Mouse (Mus musculus): Measurements from ENCODE around the gene Tmem81.
"Not testable (repeated sequence)": the region's sequence is repeated elsewhere in the genome, so short reads cannot be mapped to it uniquely, and the experiment has no call there.

Gene Tmem81

DNA sequence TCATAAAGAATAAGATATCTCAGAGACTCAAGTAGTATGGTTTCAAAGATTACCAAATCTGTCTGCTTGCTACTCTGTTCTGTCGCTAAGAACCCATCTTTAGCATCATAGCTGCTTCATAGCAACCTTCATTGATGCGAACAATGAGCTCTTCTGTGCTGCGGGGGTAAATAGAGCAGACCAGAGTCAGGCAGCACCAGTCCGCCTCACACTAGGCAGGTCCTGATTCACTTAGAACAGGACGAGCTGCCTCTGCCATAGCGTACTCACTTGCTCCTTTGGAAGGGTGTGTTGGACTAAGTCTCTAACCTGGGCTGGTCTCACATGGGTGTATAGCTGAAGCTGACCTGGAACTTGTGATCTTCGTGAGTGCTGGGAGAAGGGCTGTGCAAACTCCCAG is at the start of gene Tmem81:
Gene Tmem81 (plus strand): TSS at position 173 of the 400 bp plus-strand sequence.
- no peak for DNase-seq (ENCODE audit: low read depth, low spot score)

DNA sequence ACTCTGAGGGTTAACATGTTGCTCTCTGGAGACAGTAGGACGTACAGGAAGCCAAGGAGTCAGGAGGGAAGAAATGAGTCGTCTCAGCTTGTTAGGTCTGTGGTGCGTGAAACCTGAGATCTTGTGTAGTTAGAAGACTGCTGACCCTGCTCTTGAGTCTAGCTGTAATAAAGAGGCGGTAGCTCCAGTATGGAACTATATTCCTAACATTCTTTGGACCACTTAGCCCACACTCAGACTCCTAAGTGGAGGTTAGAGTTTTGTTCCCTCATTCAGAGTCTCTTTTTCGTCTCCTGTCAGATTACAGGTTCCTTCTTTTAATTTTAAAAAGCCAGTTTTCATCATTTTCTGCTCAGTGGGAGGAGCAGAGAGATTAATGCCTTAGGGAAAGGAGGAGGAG is 41.4 kb upstream of the Tmem81 start:
- DNase-seq (ENCODE audit: low read depth, low spot score) = no peak

DNA sequence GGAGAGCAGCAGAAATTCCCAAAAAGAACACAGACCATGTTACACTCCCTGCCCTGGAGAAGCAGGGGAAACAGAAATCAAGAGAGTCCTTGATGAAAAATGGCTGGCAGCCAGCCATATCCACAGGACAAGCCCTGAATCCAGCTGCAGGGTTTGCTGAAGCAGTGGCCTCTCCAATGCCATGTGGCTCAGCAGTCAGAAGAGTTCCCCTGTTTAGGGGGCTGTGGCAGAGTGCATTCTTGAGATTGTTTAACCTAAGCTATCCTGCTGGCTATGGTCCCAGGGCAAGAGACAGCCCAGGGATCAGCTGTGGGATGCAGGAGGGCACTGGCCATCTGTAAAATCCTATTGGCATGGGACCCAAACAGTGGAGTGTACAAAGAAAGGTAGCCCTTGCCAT is 37.1 kb upstream of the Tmem81 start:
- no peak for DNase-seq (ENCODE audit: low read depth, low spot score)

DNA sequence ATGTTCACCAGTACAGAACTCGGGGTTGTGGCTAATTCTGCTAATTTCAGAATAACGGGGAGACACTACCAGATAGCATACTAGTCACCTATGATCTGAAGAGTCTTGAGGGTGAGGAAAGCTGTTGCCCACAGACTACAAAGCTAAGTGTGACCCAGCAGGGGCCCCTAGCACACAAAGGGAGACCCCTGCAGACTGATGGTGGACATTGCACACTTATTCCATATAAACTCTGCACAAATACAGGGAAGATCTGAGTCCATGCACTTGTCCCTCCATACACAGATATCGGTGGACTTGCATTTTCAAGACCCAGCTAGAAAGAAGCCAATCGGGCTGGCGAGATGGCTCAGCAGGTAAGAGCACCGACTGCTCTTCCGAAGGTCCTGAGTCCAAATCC is 36.5 kb upstream of the Tmem81 start:
- DNase-seq (ENCODE audit: low read depth, low spot score) = no peak

DNA sequence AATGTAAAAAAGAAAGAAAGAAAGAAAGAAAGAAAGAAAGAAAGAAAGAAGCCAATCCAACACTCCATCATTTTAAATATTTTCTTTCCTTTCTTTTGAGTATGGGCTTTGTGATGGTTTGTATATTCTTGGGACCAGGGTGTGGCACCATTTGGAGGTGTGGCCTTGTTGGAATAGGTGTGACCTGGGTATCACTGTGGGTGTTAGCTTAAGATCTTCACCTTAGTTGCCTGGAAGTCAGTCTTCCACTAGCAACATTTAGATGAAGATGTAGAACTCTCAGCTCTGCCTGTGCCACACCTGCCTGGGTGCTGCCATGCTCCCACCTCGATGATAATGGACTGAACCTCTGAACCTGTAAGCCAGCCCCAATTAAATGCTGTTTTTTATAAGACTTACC is 36.0 kb upstream of the Tmem81 start:
- DNase-seq (ENCODE audit: low read depth, low spot score) = not testable (repeated sequence)

DNA sequence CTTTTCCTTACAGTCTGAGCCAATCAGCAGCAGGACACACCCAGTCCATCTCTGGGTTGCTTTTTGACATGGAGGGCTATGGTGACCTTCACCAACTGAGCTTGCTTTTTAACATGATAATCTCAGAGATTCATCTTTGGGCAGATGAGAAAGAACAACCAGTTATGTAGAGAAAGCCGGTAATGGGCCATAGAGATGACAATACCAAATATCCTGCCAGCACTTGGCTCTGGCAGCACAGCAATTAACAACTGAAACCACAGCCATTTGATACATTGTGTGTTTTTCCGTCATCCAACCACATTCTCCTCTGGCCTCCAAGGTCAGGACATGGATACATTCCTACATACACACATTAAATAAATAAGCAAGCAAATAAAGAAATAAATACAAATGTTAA is 35.0 kb upstream of the Tmem81 start:
- no peak for DNase-seq (ENCODE audit: low read depth, low spot score)

DNA sequence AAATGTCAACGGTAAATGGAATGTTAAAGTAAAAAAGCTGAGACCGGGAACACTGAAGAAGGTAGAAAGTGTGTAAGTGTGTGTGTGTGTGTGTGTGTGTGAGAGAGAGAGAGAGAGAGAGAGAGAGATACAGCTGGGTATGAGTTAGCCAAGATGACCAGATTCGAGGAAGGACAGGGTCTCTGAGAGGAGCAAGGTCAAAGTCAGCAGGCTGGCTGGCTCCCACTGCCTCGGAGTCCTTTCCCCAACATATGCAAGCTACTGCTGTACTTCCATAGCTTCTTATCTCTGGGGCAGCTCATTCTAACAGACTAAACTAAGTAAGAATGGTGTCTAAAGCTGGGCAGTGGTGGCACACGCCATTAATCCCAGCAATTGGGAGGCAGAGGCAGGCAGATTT is 34.5 kb upstream of the Tmem81 start:
- no peak for DNase-seq (ENCODE audit: low read depth, low spot score)

DNA sequence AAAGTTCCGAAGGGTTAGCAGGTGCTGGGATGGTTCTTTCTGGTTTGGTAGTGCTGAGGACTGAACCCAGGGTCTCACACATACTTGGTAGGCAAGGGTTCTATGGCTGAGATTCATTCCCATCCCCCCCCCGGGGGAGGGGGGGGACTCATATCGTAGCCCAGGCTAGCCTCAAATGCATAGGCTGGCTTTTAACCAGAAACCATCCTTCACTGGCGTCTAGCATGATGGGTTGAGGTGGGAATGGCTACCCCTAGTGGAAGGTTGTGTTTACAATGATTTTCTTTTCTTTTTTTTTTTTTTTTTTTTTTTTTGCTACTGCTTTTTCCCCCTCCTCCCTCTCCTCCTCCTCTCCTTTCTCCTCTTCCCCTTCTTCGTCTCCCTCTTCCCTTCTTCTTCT is 33.5 kb upstream of the Tmem81 start:
- DNase-seq (ENCODE audit: low read depth, low spot score) = peak; percentile 40

DNA sequence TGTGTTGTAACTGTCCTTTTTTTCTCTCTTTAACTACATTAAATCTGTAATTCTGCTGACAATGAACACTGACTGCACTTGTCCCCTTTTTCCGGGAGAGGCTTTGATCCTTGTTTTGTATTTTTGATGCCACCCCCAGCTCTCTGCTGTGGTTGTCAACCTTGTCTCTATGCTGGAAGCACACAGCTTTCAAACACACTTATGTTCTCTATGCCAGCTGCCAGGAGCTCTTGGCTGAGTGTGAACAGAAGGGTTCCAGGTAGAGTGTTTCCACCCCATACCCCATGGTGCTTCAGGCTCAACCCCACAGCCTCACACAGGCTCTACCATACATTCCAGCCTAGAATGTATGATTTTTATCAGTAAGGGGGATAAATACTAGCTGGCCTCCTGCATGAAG is 31.5 kb upstream of the Tmem81 start:
- no peak for DNase-seq (ENCODE audit: low read depth, low spot score)

DNA sequence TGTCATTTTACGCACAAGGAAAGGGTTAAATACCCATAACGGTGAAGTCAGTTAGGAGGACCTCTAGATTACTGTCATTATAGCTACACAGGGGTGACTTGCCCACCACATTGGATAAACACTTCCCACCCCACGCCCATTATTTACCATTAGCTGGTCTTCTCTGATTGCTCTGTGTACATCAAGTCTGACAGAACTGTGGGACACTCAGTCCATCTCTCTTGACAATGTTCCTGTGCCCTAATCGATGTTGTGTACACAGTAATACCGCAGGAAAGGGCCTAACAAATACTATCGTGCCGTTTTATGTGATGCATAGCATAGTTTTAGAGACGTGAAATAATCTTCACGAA is 29.5 kb upstream of the Tmem81 start:
- no peak for DNase-seq (ENCODE audit: low read depth, low spot score)

DNA sequence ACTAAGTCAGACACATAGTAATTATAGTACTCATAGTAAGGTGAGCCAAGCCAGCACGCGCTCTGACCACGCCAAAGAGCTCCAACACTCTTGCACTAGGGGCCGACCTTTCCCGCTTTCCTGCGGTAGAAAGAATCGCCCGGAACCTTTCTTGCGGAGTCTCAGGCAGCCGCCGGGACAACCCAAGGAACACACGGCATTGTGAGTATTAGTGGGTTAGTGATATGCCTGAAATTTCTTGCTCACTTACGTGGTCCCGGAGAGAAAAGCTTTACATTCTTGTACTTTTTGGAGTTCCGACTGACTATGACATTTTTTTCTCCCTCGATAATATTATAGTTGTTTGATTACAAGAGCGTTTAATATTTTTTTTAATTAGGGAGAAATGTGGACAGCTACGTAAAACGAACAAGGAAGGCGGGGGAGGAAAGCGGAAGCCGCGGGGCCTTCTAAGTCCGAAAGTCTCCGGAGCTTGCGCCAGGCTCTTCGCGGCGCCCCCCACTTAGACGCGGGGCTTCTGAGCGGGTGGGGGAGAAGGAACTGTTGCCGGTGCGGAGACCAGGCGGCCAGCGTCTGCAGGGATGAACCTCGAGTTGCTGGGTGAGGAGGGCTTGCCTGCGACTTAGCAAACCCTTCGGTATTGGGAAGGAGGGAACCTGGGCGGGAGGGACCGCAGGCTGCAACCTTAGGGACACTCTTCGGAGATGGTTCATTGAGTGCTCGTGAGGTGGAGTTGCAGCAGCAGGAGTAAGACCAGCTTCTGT is 28.9 kb upstream of the Tmem81 start, which contains the start of gene Rbbp5:
Gene Rbbp5 (plus strand): TSS at position 438 of the 764 bp plus-strand sequence.
- DNase-seq (ENCODE audit: low read depth, low spot score) = peak; percentile 90

DNA sequence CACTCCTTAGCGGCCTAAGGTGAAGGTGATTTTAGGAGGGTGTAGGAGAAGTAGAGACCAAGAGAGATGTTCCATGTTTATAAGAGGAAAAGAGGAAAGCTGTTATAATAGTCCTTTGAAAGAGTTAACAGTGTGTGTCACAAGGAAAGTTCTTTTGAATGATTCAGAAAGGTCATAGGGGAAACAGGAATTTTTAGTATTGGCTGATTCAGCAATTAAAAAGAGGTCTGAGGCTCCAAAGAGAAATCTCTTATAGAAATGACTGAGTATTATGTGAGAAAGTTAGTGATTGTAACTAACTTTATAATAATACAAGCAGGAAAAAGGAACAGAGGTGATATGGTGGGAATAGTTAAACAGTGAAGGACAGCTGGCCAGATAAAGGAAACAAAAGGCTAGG is 26.6 kb upstream of the Tmem81 start:
- DNase-seq (ENCODE audit: low read depth, low spot score) = no peak

DNA sequence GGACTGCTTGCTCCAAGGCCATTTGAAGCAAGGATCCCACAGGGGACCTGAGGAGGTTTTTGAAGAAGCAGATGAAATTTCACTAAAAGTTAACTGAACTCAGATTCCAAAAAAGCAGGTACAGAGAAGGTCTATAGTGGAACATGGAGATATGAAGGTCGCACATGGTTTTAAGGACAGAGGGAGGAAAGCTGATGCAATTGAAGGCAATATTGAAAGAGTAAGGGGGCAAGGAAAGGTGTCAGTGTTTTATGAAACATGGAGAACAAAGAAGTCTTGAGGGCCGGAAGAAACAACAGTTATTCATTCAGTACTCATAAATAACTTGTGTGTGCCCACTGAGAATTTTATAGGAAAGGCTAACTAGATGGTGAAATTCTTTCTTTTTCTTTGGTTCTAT is 24.4 kb upstream of the Tmem81 start:
- DNase-seq (ENCODE audit: low read depth, low spot score) = no peak

DNA sequence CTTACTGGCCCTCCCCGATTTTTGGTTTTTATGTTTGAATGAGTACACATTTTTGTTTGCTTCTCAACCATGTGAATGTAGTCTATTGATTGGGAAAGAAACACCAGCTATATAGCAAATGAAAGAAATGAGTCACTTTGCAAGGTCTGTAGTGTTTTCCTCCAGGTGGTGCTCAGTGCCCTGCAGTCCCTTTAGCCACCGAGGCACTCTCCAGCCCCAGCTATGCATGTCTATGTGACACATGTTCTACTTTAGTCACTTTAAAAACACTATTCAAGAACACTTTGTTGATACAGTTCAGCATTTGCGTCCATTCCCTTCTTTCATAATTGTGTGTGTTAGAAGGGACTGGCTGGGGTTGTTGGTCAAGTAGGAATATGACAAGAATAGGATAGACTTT is 22.8 kb upstream of the Tmem81 start:
- DNase-seq (ENCODE audit: low read depth, low spot score) = no peak

DNA sequence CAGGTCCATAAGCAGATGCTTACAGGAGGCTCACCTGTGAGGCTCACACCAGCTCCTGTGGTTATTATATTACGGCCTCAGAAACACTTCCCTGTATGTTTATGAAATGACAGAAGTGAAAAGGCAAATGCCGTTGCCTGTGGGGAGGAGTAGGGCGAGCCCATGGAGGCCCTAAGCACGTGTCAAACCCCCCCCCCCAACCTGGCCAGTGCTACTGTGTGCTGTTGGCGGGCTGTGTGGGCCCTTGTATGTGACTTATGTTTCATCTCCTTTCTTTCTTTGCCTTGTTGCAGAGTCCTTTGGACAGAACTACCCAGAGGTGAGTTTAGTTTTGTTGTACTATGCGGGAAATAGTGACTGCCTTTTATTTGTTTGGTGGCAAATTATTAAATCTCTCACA is 22.3 kb upstream of the Tmem81 start:
- DNase-seq (ENCODE audit: low read depth, low spot score) = no peak

DNA sequence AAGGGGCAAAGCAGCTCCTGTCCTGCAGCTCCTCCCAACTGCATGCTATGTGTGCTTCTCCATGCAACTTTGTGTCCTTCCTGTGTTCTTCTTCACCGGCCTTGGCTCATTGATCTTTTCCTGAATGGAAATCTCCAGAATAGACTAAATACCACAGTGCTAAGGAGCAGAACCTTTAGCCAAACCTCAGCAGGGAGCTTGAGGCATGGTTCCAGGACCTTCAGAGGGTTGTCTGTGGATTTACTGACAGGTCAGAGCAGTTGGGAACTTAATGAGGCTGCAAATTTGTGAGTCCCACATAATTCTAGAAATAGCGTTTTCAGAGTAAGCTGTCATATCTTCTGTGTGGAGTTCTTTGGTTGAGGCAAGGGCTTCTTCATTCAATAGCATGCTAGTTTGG is 5.5 kb upstream of the Tmem81 start:
- DNase-seq (ENCODE audit: low read depth, low spot score) = no peak

DNA sequence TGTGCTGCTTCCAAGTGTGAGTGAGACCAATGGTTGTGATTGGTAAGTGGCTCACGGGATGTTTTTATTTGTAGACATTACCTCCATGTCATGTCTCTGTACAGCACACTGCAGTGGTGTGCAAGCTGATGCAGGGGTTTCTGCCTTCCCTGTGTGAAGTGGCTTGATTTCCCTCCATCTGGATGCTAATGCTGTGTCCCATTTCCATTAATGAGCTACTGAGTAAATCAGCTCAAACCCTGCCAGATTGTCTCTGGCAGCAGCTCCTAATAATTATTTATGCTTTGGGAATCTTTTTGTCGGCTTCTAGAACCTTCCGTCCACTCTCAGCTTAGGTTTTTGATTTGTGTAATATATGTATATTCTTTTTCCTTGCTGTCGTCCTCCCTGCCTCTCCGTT is 875 bp upstream of the Tmem81 start:
- DNase-seq (ENCODE audit: low read depth, low spot score) = no peak

DNA sequence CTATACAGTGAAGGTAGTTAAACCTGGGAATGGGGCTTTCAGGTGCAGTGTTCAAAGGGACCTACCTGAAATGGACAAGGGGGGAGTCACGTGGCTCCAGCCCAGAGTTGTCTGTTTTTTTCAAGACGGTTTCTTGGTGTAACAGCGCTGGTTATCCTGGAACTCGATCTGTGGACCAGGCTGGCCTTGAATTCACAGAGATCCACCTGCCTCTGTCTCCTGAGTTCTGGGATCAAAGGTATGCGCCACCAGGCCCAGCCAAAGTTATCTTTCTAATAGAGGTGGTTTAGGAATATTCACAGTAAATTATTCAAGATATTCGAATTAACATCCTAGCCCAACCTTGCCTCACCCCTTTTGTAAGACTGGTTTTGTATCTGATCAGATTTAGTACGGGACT is 626 bp downstream of the Tmem81 start:
- DNase-seq (ENCODE audit: low read depth, low spot score) = no peak

DNA sequence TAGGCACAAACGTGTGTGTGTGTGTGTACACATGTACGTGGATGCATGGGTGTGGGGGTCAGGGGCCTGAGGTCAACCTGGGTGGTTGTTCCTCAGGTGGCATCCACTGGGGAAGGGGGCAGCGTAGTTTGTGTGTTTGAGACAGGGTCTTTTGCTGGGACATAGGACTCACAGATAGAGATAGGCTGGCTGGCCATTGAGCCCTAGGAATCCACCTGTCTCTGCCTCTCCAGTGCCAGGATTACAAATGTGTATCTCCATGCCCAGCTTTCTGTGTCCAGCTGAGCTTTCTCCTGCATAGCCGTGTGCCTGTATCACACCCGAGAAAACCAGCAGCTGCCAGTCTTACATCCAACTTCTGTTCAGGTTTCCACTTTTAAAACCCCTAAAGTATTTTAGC is 3.7 kb downstream of the Tmem81 start:
- no peak for DNase-seq (ENCODE audit: low read depth, low spot score)

DNA sequence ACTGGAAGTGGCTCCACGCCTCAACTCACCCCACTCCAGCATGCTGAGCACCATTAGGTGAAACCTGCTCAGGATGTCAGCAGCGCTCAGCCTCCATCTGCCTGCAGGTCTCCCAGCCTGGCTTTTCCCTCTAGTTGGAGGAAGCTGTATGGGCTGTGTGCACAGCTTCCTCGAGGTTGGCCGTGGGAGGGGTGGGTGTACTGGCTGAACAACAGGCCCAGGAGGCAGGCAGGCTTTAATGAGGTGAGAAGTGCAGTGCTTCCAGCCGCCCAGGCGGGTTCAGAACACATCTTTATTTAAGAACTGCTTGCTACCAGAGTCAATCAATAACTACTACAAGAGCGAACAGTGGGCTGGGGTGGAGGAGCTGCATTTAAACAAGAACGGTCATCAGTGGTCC is 5.5 kb downstream of the Tmem81 start:
- DNase-seq (ENCODE audit: low read depth, low spot score) = no peak

DNA sequence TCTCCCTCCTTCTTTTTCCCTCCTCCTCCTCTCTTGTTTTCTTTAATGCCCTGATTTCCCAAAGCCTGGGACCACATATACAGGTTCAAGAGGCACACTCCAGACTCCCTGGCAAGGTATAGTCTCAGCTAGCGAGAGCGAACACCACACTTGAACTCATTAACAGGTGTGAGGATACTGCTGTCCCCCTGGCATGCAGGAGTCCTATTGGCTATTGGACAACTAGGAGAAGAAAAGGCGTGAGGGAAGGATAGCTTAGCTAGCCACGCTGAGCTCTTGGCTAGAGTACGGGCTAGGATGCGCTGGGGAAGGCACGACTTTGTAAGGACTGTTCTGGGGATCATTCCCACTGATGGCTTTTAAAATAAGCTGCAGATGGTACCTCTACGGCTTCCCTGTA is 6.1 kb downstream of the Tmem81 start:
- no peak for DNase-seq (ENCODE audit: low read depth, low spot score)

DNA sequence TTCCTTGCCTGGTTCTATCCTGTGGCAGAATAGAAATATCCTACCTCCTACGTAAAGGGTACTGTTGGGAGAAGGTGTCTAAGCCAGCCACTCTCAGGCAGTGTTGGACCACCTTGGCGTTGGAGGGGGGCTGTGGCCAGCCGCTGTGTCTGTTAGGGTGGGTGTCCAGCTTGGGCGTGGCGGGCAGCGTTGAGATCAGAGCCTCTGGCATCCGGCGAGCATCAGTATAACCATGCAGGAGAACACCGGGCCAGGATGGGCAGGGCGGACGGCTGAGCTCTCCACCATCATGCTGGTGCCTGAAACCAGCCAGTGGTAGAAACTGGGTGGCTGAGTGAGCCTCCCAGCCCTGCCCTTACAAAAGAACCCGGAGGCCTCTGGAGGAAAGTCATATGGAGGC is 9.3 kb downstream of the Tmem81 start:
- DNase-seq (ENCODE audit: low read depth, low spot score) = no peak

DNA sequence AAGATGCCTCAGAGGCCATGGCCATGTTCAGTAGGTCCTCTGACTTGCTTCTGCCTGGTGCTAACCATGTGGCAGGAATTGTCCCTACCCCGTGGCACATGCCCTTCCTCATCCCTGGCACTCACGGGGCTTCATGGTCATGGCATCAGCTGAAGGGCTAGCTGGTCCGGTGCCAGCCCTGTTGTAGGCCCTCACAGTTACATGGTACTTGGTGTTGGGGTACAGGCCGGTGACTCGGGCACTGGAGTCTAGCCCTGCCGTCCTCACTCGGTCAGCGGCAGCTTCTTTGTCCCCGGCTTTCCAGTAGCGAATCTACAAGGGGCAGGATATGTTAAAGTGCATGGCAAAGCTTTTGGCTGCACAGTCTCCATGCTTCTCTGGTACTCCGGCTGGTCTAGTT is 10.7 kb downstream of the Tmem81 start:
- no peak for DNase-seq (ENCODE audit: low read depth, low spot score)

DNA sequence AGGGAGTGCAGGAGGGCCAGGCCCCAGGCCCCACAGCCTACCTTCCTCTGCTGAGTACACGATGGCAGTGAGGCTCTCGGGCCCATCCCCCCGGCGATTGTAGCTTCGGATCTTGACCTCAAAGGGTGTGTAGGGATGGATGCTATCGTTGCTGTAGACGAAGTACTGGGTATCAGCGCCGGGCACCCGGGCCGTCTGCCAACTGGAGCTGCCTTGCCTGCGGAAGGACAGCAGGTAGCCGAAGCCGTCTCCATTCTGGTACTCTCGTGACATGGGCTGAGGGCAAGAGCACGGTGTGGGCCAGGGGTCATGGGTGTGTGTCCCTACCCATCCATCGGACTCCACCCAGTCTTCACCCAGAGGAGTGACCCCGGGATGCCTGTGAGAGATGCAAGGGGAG is 12.6 kb downstream of the Tmem81 start:
- DNase-seq (ENCODE audit: low read depth, low spot score) = no peak
